In genomic region chr12:16653332-16654093, GRCm38 (mm10) we compare ENCODE assay signal across 9 mouse cellular contexts. TPM values are rescaled to one million over a fixed set of nuclear protein-coding genes. Genes with fewer than 3 reads are reported as not detected.
DNase-seq lines count a peak whose midpoint lies in the region; ATAC-seq lines count a peak whose summit lies in the region.
"Had no signal": no experiment of that assay in that cellular context is flagged by ENCODE, and none has a peak within 500 bp of the region (broad histone marks: within the 10 kb centered on the region; RNA-seq: fewer than 3 reads in every experiment).

Gene Ntsr2, plus strand, starts transcription at chr12:16653382.

- no peaks in the 10 kb centered on the region for H3K9me3 ChIP-seq in forebrain, embryonic 16.5 days (ENCODE audit: control insufficient read depth, low read length)
- no peaks in the 10 kb centered on the region for H3K9me3 ChIP-seq in liver, embryonic 15.5 days (replicated peaks)
- H3K9me3 ChIP-seq in neural tube, embryonic 15.5 days (replicated peaks), result no peaks in the 10 kb centered on the region

- DNase-seq in CD4-positive helper T cell, adult 2 months (ENCODE audit: low read depth, low spot score), result peak; percentile 29
- peak; percentile 82 to 89 for DNase-seq in heart, postnatal 14 days
- DNase-seq in kidney, postnatal 36 days, result peak; percentile 83 to 91
- peak; percentile 57 for DNase-seq in thymus, postnatal 25 days

- ATAC-seq in cerebellum, adult (ENCODE audit: insufficient number of reproducible peaks, low FRiP score, low TSS enrichment), result 0 out of 2 replicates have a peak, but pooled peaks have one; percentile 18
- peak; percentile 93 for ATAC-seq in forebrain, embryonic 16.5 days
- peak; percentile 15; the same call in 1 of the 2 replicates for ATAC-seq in liver, embryonic 15.5 days (ENCODE audit: insufficient read depth)
- peak; percentile 90 for ATAC-seq in neural tube, embryonic 15.5 days (ENCODE audit: low FRiP score)

- H3K4me3 ChIP-seq in forebrain, embryonic 16.5 days (replicated peaks; ENCODE audit: low read length), result peak within 1 kb of the TSS; percentile 45
- H3K4me3 ChIP-seq in liver, embryonic 15.5 days (replicated peaks), result no peak within 1 kb of the TSS
- peak within 1 kb of the TSS; percentile 44 for H3K4me3 ChIP-seq in neural tube, embryonic 15.5 days (replicated peaks)

- intact Hi-C loops in heart, postnatal 14 days (cut with DNase I), result no loop called here

- H3K36me3 ChIP-seq in forebrain, embryonic 16.5 days (ENCODE audit: control insufficient read depth, insufficient read depth), result no peaks in the 10 kb centered on the region
- no peaks in the 10 kb centered on the region for H3K36me3 ChIP-seq in liver, embryonic 15.5 days (replicated peaks)
- H3K36me3 ChIP-seq in neural tube, embryonic 15.5 days, result no peaks in the 10 kb centered on the region

- H3K27me3 ChIP-seq in forebrain, embryonic 16.5 days (replicated peaks; ENCODE audit: control insufficient read depth, insufficient read depth, low read length), result peaks cover 16% of the 10 kb centered on the region
- H3K27me3 ChIP-seq in liver, embryonic 15.5 days, result peaks cover 36% of the 10 kb centered on the region
- H3K27me3 ChIP-seq in neural tube, embryonic 15.5 days (replicated peaks), result peaks cover 43% of the 10 kb centered on the region

- H3K9ac ChIP-seq in forebrain, embryonic 16.5 days (replicated peaks; ENCODE audit: low read depth, low read length), result peak within 1 kb of the TSS; percentile 47
- no peak within 1 kb of the TSS for H3K9ac ChIP-seq in liver, embryonic 15.5 days
- peak within 1 kb of the TSS; percentile 33; the same call in 1 of the 2 replicates for H3K9ac ChIP-seq in neural tube, embryonic 15.5 days (replicated peaks)

- no peak within 1 kb of the TSS for H3K27ac ChIP-seq in forebrain, embryonic 16.5 days (ENCODE audit: low read length)
- no peak within 1 kb of the TSS for H3K27ac ChIP-seq in liver, embryonic 15.5 days (replicated peaks)
- H3K27ac ChIP-seq in neural tube, embryonic 15.5 days (replicated peaks), result no peak within 1 kb of the TSS

- peak within 1 kb of the TSS; percentile 88 for H3K4me2 ChIP-seq in forebrain, embryonic 16.5 days (ENCODE audit: low read length)
- H3K4me2 ChIP-seq in liver, embryonic 15.5 days, result peak within 1 kb of the TSS; percentile 30
- peak within 1 kb of the TSS; percentile 94 for H3K4me2 ChIP-seq in neural tube, embryonic 15.5 days

- H3K4me1 ChIP-seq in forebrain, embryonic 16.5 days (replicated peaks; ENCODE audit: control insufficient read depth, insufficient read depth, low read length), result peaks cover 8% of the 10 kb centered on the region
- no peaks in the 10 kb centered on the region for H3K4me1 ChIP-seq in liver, embryonic 15.5 days (replicated peaks)
- peaks cover 10% of the 10 kb centered on the region for H3K4me1 ChIP-seq in neural tube, embryonic 15.5 days

- WGBS in forebrain, embryonic 16.5 days, result 4% methylated on average over 58 of the region's 58 CpGs
- 6% methylated on average over 58 of the region's 58 CpGs for WGBS in liver, embryonic 15.5 days (ENCODE audit: insufficient replicate concordance)
- 4% methylated on average over 58 of the region's 58 CpGs for WGBS in neural tube, embryonic 15.5 days

RNA-seq across cellular contexts. Expression of gene Ntsr2, which starts in this region (rescaled TPM):
- polyA plus RNA-seq in forebrain, embryonic 16.5 days (2015; fragmentation: Nextera tagmentation; extraction: Ambion mirVana), result 1.8 and 2.9 TPM in 2 replicates
- total RNA-seq in heart, postnatal 14 days (2021), result 1 to 10 TPM; 7.4 TPM
- polyA plus RNA-seq in liver, embryonic 15.5 days (2015; fragmentation: Nextera tagmentation; extraction: Ambion mirVana), result not detected in 2 replicates
- 3.4 and 3.5 TPM in 2 replicates for polyA plus RNA-seq in neural tube, embryonic 15.5 days (2015; fragmentation: Nextera tagmentation; extraction: Ambion mirVana)
- total RNA-seq: MEL had no signal

Comparison
In these comparisons a context has a peak if more than half of its experiments do, and no peak if none do; other contexts are left out.
1. Peak in ATAC-seq and H3K4me2 ChIP-seq in liver, embryonic 15.5 days; RNA of the gene not detected or under 1 TPM.
2. DNase-seq: peak in every context shown above with its lines; median percentile 87 in kidney, postnatal 36 days; 86 in heart, postnatal 14 days; 57 in thymus, postnatal 25 days; 29 in CD4-positive helper T cell, adult 2 months.
3. ATAC-seq: peak in every context shown above with its lines; median percentile 93 in forebrain, embryonic 16.5 days; 90 in neural tube, embryonic 15.5 days; 18 in cerebellum, adult; 15 in liver, embryonic 15.5 days.
4. H3K4me2 ChIP-seq: peak in every context shown above with its lines; median percentile 94 in neural tube, embryonic 15.5 days; 88 in forebrain, embryonic 16.5 days; 30 in liver, embryonic 15.5 days.